Mouse (Mus musculus) heart, postnatal 4 days (tissue): Measurements from ENCODE around the gene Gm9821. TPM values are rescaled to one million over a fixed set of nuclear protein-coding genes. Genes with fewer than 3 reads are reported as not detected.

Experiments used
- DNase-seq: peaks from one replicate; pipeline ENCODE4 v3.0.0; 2021
- microRNA-seq, 2 experiments: library from miRNA; unstranded; fragments of <30 nt; microRNA quantifications; one replicate each; pipeline ENCODE4 v1.2.0; 2021 to 2022
- total RNA-seq, 2 experiments: library from RNA; stranded (reverse); gene quantifications; 2 replicates each; pipeline ENCODE4 v1.2.3; 2021

Gene Gm9821
- total RNA-seq, 2 experiments from 2014 or later: not detected

GRCm38 (mm10) chr2:91972121-91972566 lies 26.6 kb downstream of the Gm9821 start:
- no peak for DNase-seq

- DNase-seq: no peak
Measured at GRCm38 (mm10) chr2:91973416-91974135, 28.1 kb downstream of the Gm9821 start.

GRCm38 (mm10) chr2:91975581-91976541 lies 30.4 kb downstream of the Gm9821 start, which contains the start of gene Dgkz:
Dgkz (minus strand) TSS chr2:91975864.
- DNase-seq: no peak

GRCm38 (mm10) chr2:91977960-91978359 lies 32.5 kb downstream of the Gm9821 start:
- DNase-seq: no peak

GRCm38 (mm10) chr2:91978547-91978946 lies 33.0 kb downstream of the Gm9821 start:
- no peak for DNase-seq

- no peak for DNase-seq
Measured at GRCm38 (mm10) chr2:91980245-91980644, 34.7 kb downstream of the Gm9821 start.

- no peak for DNase-seq
Measured at GRCm38 (mm10) chr2:91980830-91981229, 35.3 kb downstream of the Gm9821 start.

- DNase-seq: peak; percentile 69
Measured at GRCm38 (mm10) chr2:91984439-91984838, 38.9 kb downstream of the Gm9821 start.

- no peak for DNase-seq
Measured at GRCm38 (mm10) chr2:91984906-91985525, 39.5 kb downstream of the Gm9821 start.

- DNase-seq: no peak
Measured at GRCm38 (mm10) chr2:91986071-91986470, 40.6 kb downstream of the Gm9821 start.

GRCm38 (mm10) chr2:91987542-91987941 lies 42.0 kb downstream of the Gm9821 start:
- peak; percentile 92 for DNase-seq

- DNase-seq: no peak
Measured at GRCm38 (mm10) chr2:91989750-91990149, 44.2 kb downstream of the Gm9821 start.

- no peak for DNase-seq
Measured at GRCm38 (mm10) chr2:91993409-91993808, 47.9 kb downstream of the Gm9821 start.

- no peak for DNase-seq
Measured at GRCm38 (mm10) chr2:91996006-91996405, 50.5 kb downstream of the Gm9821 start.

Small RNA genes lying within 50 kb of the gene (microRNA-seq; reads per million reads assigned to microRNA genes)
- 0 to 0.41 reads per million in 2 experiments for gene Mir6999

Other genes with a start within 250 kb of the Gm9821 start
- 10 to 100 TPM; 28.4 to 31.1 TPM for gene Atg13, start 235.1 kb upstream of the Gm9821 start, total RNA-seq
- gene Harbi1, start 234.9 kb upstream of the Gm9821 start, total RNA-seq: 1 to 10 TPM; 4.3 to 4.5 TPM
- gene Ambra1, start 215.6 kb upstream of the Gm9821 start, total RNA-seq: 10 to 100 TPM; 21.3 to 22.1 TPM
- gene Chrm4, start 18.5 kb upstream of the Gm9821 start, total RNA-seq: not detected
- gene Mdk, start 13.4 kb upstream of the Gm9821 start, total RNA-seq: 100 to 1,000 TPM; 102 to 110 TPM
- gene Dgkz, start 30.2 kb downstream of the Gm9821 start, total RNA-seq: 10 to 100 TPM; 76.6 to 80.9 TPM
- 10 to 100 TPM; 16.9 to 18.5 TPM for gene Creb3l1, start 78.8 kb downstream of the Gm9821 start, total RNA-seq
- gene Phf21a, start 147.4 kb downstream of the Gm9821 start, total RNA-seq: 10 to 100 TPM; 38.1 to 41.5 TPM